Mouse (Mus musculus): Measurements from ENCODE around the gene Zfp213.
"Not testable (repeated sequence)": the region's sequence is repeated elsewhere in the genome, so short reads cannot be mapped to it uniquely, and the experiment has no call there.

Zfp213 gene

GRCm38 (mm10) chr17:23542835-23543234, 21.2 kb downstream of the Zfp213 start:
- no peak for DNase-seq

GRCm38 (mm10) chr17:23542004-23542720, 21.9 kb downstream of the Zfp213 start:
- DNase-seq, result no peak

- no peak for DNase-seq
These were observed 23.2 kb downstream of the Zfp213 start for GRCm38 (mm10) chr17:23540605-23541475.

- no peak for DNase-seq
These were observed 23.9 kb downstream of the Zfp213 start for GRCm38 (mm10) chr17:23540106-23540505.

GRCm38 (mm10) chr17:23539608-23540007, 24.4 kb downstream of the Zfp213 start:
- DNase-seq, result no peak

GRCm38 (mm10) chr17:23538299-23539015, 25.6 kb downstream of the Zfp213 start:
- no peak for DNase-seq

- no peak for DNase-seq
These were observed 26.3 kb downstream of the Zfp213 start for GRCm38 (mm10) chr17:23537554-23538255.

- DNase-seq, result not testable (repeated sequence)
These were observed 28.8 kb downstream of the Zfp213 start for GRCm38 (mm10) chr17:23535046-23535788.

GRCm38 (mm10) chr17:23533591-23534490, 30.2 kb downstream of the Zfp213 start:
- DNase-seq, result not testable (repeated sequence)

- not testable (repeated sequence) for DNase-seq
These were observed 32.6 kb downstream of the Zfp213 start for GRCm38 (mm10) chr17:23531408-23531807.

GRCm38 (mm10) chr17:23522941-23523732, 40.9 kb downstream of the Zfp213 start:
- not testable (repeated sequence) for DNase-seq

GRCm38 (mm10) chr17:23518701-23519423, 45.2 kb downstream of the Zfp213 start:
- no peak for DNase-seq

Data from right cerebral cortex, postnatal 14 days (tissue).